Mouse (Mus musculus) MEL-GATA-1-ER (cell line): ENCODE data around the gene Mvb12b.
A peak's percentile ranks its signal among the peaks of the same experiment; 100 is the strongest.

Experiments used
- DNase-seq: peaks from one replicate; pipeline ENCODE4 v3.0.0-alpha.2; 2012; ENCODE audit warnings: low read depth; ENCODE audit errors: extremely low read depth

Gene Mvb12b

GRCm38 (mm10) chr2:33785596-33785995 is 102.2 kb downstream of the Mvb12b start:
- no peak for DNase-seq

- no peak for DNase-seq
These were observed 103.0 kb downstream of the Mvb12b start for GRCm38 (mm10) chr2:33784721-33785120.

- DNase-seq = no peak
These were observed 104.3 kb downstream of the Mvb12b start for GRCm38 (mm10) chr2:33783419-33783818.

GRCm38 (mm10) chr2:33781655-33782400 is 105.9 kb downstream of the Mvb12b start:
- no peak for DNase-seq

- DNase-seq = no peak
These were observed 109.3 kb downstream of the Mvb12b start for GRCm38 (mm10) chr2:33778466-33778865.

- DNase-seq = no peak
These were observed 110.7 kb downstream of the Mvb12b start for GRCm38 (mm10) chr2:33777051-33777450.

- no peak for DNase-seq
These were observed 112.9 kb downstream of the Mvb12b start for GRCm38 (mm10) chr2:33774884-33775283.

GRCm38 (mm10) chr2:33774106-33774505 is 113.6 kb downstream of the Mvb12b start:
- DNase-seq = no peak

- DNase-seq = no peak
These were observed 115.3 kb downstream of the Mvb12b start for GRCm38 (mm10) chr2:33772439-33772838.

GRCm38 (mm10) chr2:33771388-33771787 is 116.4 kb downstream of the Mvb12b start:
- DNase-seq = no peak

- DNase-seq = no peak
These were observed 117.1 kb downstream of the Mvb12b start for GRCm38 (mm10) chr2:33770526-33771130.

GRCm38 (mm10) chr2:33764476-33764875 is 123.3 kb downstream of the Mvb12b start:
- DNase-seq = no peak

GRCm38 (mm10) chr2:33762210-33762609 is 125.5 kb downstream of the Mvb12b start:
- no peak for DNase-seq

GRCm38 (mm10) chr2:33760571-33760991 is 127.2 kb downstream of the Mvb12b start:
- DNase-seq = no peak

GRCm38 (mm10) chr2:33759447-33759846 is 128.3 kb downstream of the Mvb12b start:
- no peak for DNase-seq

GRCm38 (mm10) chr2:33755633-33756020 is 132.1 kb downstream of the Mvb12b start:
- DNase-seq = no peak

GRCm38 (mm10) chr2:33754980-33755632 is 132.6 kb downstream of the Mvb12b start:
- DNase-seq = no peak

- no peak for DNase-seq
These were observed 133.5 kb downstream of the Mvb12b start for GRCm38 (mm10) chr2:33754317-33754633.

GRCm38 (mm10) chr2:33753630-33754316 is 134.0 kb downstream of the Mvb12b start:
- no peak for DNase-seq

GRCm38 (mm10) chr2:33750611-33751010 is 137.1 kb downstream of the Mvb12b start:
- no peak for DNase-seq

- peak; percentile 24 for DNase-seq
These were observed 141.3 kb downstream of the Mvb12b start for GRCm38 (mm10) chr2:33746471-33746870.

GRCm38 (mm10) chr2:33745724-33746123 is 142.0 kb downstream of the Mvb12b start:
- no peak for DNase-seq
